Mouse (Mus musculus) MEL (cell line): ENCODE measurements around the gene Dnajb11. TPM values are rescaled to one million over a fixed set of nuclear protein-coding genes. Genes with fewer than 3 reads are reported as not detected.

ENCODE experiments used
- DNase-seq: peaks from one replicate; pipeline ENCODE4 v3.0.0; 2011; ENCODE audit warnings: low read depth, low spot score
- H3K27ac ChIP-seq: 2 replicates; pipeline ENCODE4 v1.5.1; 2012; ENCODE audit warnings: low read depth, mild to moderate bottlenecking, control low read depth, low read length, moderate library complexity; ENCODE audit not compliant: control insufficient read depth
- H3K27me3 ChIP-seq, 2 experiments: fragments of 150-350 bp in 1 of 2; sonication (generic) in 1 of 2; 2 replicates each; pipeline ENCODE4 v1.6.1; 2012; ENCODE audit warnings: low read length in 2 of 2, mild to moderate bottlenecking in 2 of 2, improper control_type of control experiment in 1 of 2, moderate library complexity in 1 of 2; ENCODE audit not compliant: insufficient read depth in 2 of 2, control insufficient read depth in 1 of 2
- H3K36me3 ChIP-seq, 2 experiments: 2 replicates each; pipeline ENCODE4 v1.6.1; 2012 to 2014; ENCODE audit warnings: low read length in 2 of 2, improper control_type of control experiment in 1 of 2, inconsistent platforms in 1 of 2, mild to moderate bottlenecking in 1 of 2; ENCODE audit not compliant: insufficient read depth in 2 of 2, control insufficient read depth in 1 of 2
- H3K4me1 ChIP-seq, 2 experiments: fragments of 150-350 bp in 1 of 2; sonication (generic) in 1 of 2; 2 replicates each; pipeline ENCODE4 v1.6.1; 2012; ENCODE audit warnings: low read length in 2 of 2, improper control_type of control experiment in 1 of 2, mild to moderate bottlenecking in 1 of 2; ENCODE audit not compliant: insufficient read depth in 2 of 2, control insufficient read depth in 1 of 2
- H3K4me3 ChIP-seq, 2 experiments: fragments of 150-350 bp in 1 of 2; sonication (generic) in 1 of 2; 2 replicates each; pipeline ENCODE4 v1.5.1; 2012; ENCODE audit warnings: low read depth in 2 of 2, low read length in 2 of 2, mild to moderate bottlenecking in 2 of 2, moderate library complexity in 2 of 2, control low read depth in 1 of 2, improper control_type of control experiment in 1 of 2; ENCODE audit not compliant: control insufficient read depth in 1 of 2, insufficient read depth in 1 of 2
- H3K79me2 ChIP-seq: 2 replicates; pipeline ENCODE4 v1.6.1; 2012; ENCODE audit warnings: mild to moderate bottlenecking, low read length, moderate library complexity; ENCODE audit not compliant: control insufficient read depth, poor library complexity, insufficient read depth
- H3K9ac ChIP-seq: 2 replicates; pipeline ENCODE4 v1.6.1; 2012; ENCODE audit warnings: low read depth, mild to moderate bottlenecking, control low read depth, low read length, moderate library complexity; ENCODE audit not compliant: control insufficient read depth, poor library complexity, severe bottlenecking
- H3K9me3 ChIP-seq: fragments of 150-350 bp; sonication (generic); replicated peaks from 2 replicates; pipeline ENCODE4 v1.6.1; 2012; ENCODE audit warnings: mild to moderate bottlenecking, low read length, improper control_type of control experiment, moderate library complexity; ENCODE audit not compliant: insufficient read depth
- BHLHE40 ChIP-seq: IDR thresholded peaks from 2 replicates; pipeline ENCODE4 v1.6.1; 2012; ENCODE audit warnings: low read depth, mild to moderate bottlenecking, inconsistent platforms, low read length, improper control_type of control experiment, borderline replicate concordance
- CHD2 ChIP-seq: IDR thresholded peaks from 2 replicates; pipeline ENCODE4 v1.6.1; 2011; ENCODE audit warnings: low read length, improper control_type of control experiment
- E2F4 ChIP-seq: IDR thresholded peaks from 2 replicates; pipeline ENCODE4 v1.6.1; 2011; ENCODE audit warnings: low read depth, low read length, improper control_type of control experiment, borderline replicate concordance
- EP300 ChIP-seq, 2 experiments: IDR thresholded peaks; 2 replicates each; pipeline ENCODE4 v1.6.1; 2011; ENCODE audit warnings: improper control_type of control experiment in 2 of 2, low read length in 2 of 2, low read depth in 1 of 2, mild to moderate bottlenecking in 1 of 2
- ETS1 ChIP-seq: IDR thresholded peaks from 2 replicates; pipeline ENCODE4 v1.6.1; 2012; ENCODE audit warnings: low read depth, mild to moderate bottlenecking, inconsistent platforms, low read length, improper control_type of control experiment, moderate library complexity
- GABPA ChIP-seq: IDR thresholded peaks from 2 replicates; pipeline ENCODE4 v1.6.1; 2012; ENCODE audit warnings: low read depth, mild to moderate bottlenecking, inconsistent platforms, low read length, improper control_type of control experiment, moderate library complexity
- GATA1 ChIP-seq: IDR thresholded peaks from 2 replicates; pipeline ENCODE4 v1.6.1; 2011; ENCODE audit warnings: low read depth, low read length, improper control_type of control experiment
- HCFC1 ChIP-seq: IDR thresholded peaks from 2 replicates; pipeline ENCODE4 v1.6.1; 2012; ENCODE audit warnings: low read depth, mild to moderate bottlenecking, inconsistent platforms, low read length, improper control_type of control experiment, moderate library complexity
- KAT2A ChIP-seq: conservative IDR thresholded peaks from 2 replicates; pipeline ENCODE4 v1.6.1; 2012; ENCODE audit warnings: low read depth, low read length, improper control_type of control experiment, inconsistent platforms
- MAX ChIP-seq: IDR thresholded peaks from 2 replicates; pipeline ENCODE4 v1.6.1; 2011; ENCODE audit warnings: low read length, improper control_type of control experiment
- MAZ ChIP-seq: IDR thresholded peaks from 2 replicates; pipeline ENCODE4 v1.6.1; 2012; ENCODE audit warnings: low read depth, mild to moderate bottlenecking, inconsistent platforms, low read length, improper control_type of control experiment
- MXI1 ChIP-seq: IDR thresholded peaks from 2 replicates; pipeline ENCODE4 v1.6.1; 2011; ENCODE audit warnings: mild to moderate bottlenecking, low read depth, low read length, improper control_type of control experiment
- MYB ChIP-seq: IDR thresholded peaks from 2 replicates; pipeline ENCODE4 v1.6.1; 2011; ENCODE audit warnings: mild to moderate bottlenecking, low read depth, low read length, improper control_type of control experiment
- NRF1 ChIP-seq: IDR thresholded peaks from 2 replicates; pipeline ENCODE4 v1.6.1; 2014; ENCODE audit warnings: low read depth, mild to moderate bottlenecking, inconsistent platforms, low read length, improper control_type of control experiment, moderate library complexity; ENCODE audit not compliant: poor library complexity, insufficient read depth, severe bottlenecking
- POLR2A ChIP-seq, 2 experiments: IDR thresholded peaks; 2 replicates each; pipeline ENCODE4 v1.6.1; 2011 to 2012; ENCODE audit warnings: low read length in 2 of 2, mild to moderate bottlenecking in 2 of 2, control low read depth in 1 of 2, improper control_type of control experiment in 1 of 2, low read depth in 1 of 2, moderate library complexity in 1 of 2; ENCODE audit not compliant: control insufficient read depth in 1 of 2, insufficient read depth in 1 of 2, poor library complexity in 1 of 2
- POLR2AphosphoS2 ChIP-seq: IDR thresholded peaks from 2 replicates; pipeline ENCODE4 v1.6.1; 2011; ENCODE audit warnings: low read length, improper control_type of control experiment
- POLR2AphosphoS5 ChIP-seq: IDR thresholded peaks from 2 replicates; pipeline ENCODE4 v1.6.1; 2012; ENCODE audit warnings: low read depth, borderline replicate concordance, mild to moderate bottlenecking, inconsistent platforms, low read length, moderate library complexity, mixed read lengths
- RAD21 ChIP-seq: IDR thresholded peaks from 2 replicates; pipeline ENCODE4 v1.6.1; 2011; ENCODE audit warnings: mild to moderate bottlenecking, low read depth, low read length, improper control_type of control experiment
- RCOR1 ChIP-seq: IDR thresholded peaks from 2 replicates; pipeline ENCODE4 v1.6.1; 2012; ENCODE audit warnings: low read depth, mild to moderate bottlenecking, inconsistent platforms, low read length, improper control_type of control experiment
- SIN3A ChIP-seq: IDR thresholded peaks from 2 replicates; pipeline ENCODE4 v1.6.1; 2012; ENCODE audit warnings: low read length, improper control_type of control experiment, inconsistent platforms
- TAL1 ChIP-seq: IDR thresholded peaks from 2 replicates; pipeline ENCODE4 v1.6.1; 2012; ENCODE audit warnings: mild to moderate bottlenecking, inconsistent platforms, low read length, moderate library complexity, mixed read lengths
- TBP ChIP-seq: IDR thresholded peaks from 2 replicates; pipeline ENCODE4 v1.8.0; 2011; ENCODE audit warnings: low read depth, low read length, improper control_type of control experiment
- TCF12 ChIP-seq: IDR thresholded peaks from 2 replicates; pipeline ENCODE4 v1.6.1; 2014; ENCODE audit warnings: low read depth, mild to moderate bottlenecking, inconsistent platforms, low read length, improper control_type of control experiment, moderate library complexity
- USF1 ChIP-seq: IDR thresholded peaks from 2 replicates; pipeline ENCODE4 v1.6.1; 2014; ENCODE audit warnings: low read depth, mild to moderate bottlenecking, inconsistent platforms, low read length, improper control_type of control experiment, moderate library complexity
- USF2 ChIP-seq, 2 experiments: IDR thresholded peaks; 2 replicates each; pipeline ENCODE4 v1.6.1; 2011 to 2012; ENCODE audit warnings: improper control_type of control experiment in 2 of 2, low read length in 2 of 2, borderline replicate concordance in 1 of 2, inconsistent platforms in 1 of 2, low read depth in 1 of 2, mild to moderate bottlenecking in 1 of 2; ENCODE audit not compliant: insufficient read depth in 1 of 2
- ZKSCAN1 ChIP-seq: IDR thresholded peaks from 2 replicates; pipeline ENCODE4 v1.6.1; 2012; ENCODE audit warnings: low read depth, mild to moderate bottlenecking, inconsistent platforms, low read length, improper control_type of control experiment, moderate library complexity
- ZMIZ1 ChIP-seq: IDR thresholded peaks from 2 replicates; pipeline ENCODE4 v1.6.1; 2012; ENCODE audit warnings: low read depth, mild to moderate bottlenecking, inconsistent platforms, low read length, improper control_type of control experiment, moderate library complexity
- ZNF384 ChIP-seq: IDR thresholded peaks from 2 replicates; pipeline ENCODE4 v1.6.1; 2012; ENCODE audit warnings: low read depth, mild to moderate bottlenecking, inconsistent platforms, low read length, improper control_type of control experiment
- polyA plus RNA-seq, 2 experiments: library from polyadenylated mRNA; stranded (reverse) in 1 of 2; unstranded in 1 of 2; fragments of >175 nt in 1 of 2; fragments of >200 nt in 1 of 2; gene quantifications; 2 replicates each; pipeline versions ENCODE4 v1.2.1 to v1.2.4; 2012; ENCODE audit warnings: low replicate concordance in 2 of 2, low read depth in 1 of 2; ENCODE audit not compliant: insufficient read length in 2 of 2, insufficient read depth in 1 of 2, missing spikeins in 1 of 2
- total RNA-seq: library from RNA; depleted of rRNA; stranded (reverse); fragments of 300-350 nt; gene quantifications from 2 replicates; pipeline ENCODE4 v1.2.3, GENCODE M21; 2012

Gene Dnajb11
- total and polyA plus RNA-seq, 3 experiments, result 90.2 to 147 (median 139) TPM

GRCm38 (mm10) chr16:22848331-22848730 lies 9.3 kb upstream of the Dnajb11 start:
- H3K4me3 ChIP-seq, result no peak overlapping the region
- no peak overlapping the region for H3K27ac ChIP-seq
- H3K9ac ChIP-seq, result no peak overlapping the region
- H3K4me1 ChIP-seq, result peaks cover 5 to 15% of the 10 kb centered on the region in 2 experiments
- peaks cover 16% of the 10 kb centered on the region for H3K79me2 ChIP-seq
- H3K9me3 ChIP-seq, result no peaks in the 10 kb centered on the region
- H3K36me3 ChIP-seq, result peaks cover 12 to 17% of the 10 kb centered on the region in 2 experiments
- no peak for DNase-seq
- H3K27me3 ChIP-seq, result no peaks in the 10 kb centered on the region
- TF ChIP-seq POLR2AphosphoS5, result no peak
- TF ChIP-seq MXI1, result no peak
- no peak for TF ChIP-seq ZMIZ1
- no peak for TF ChIP-seq ZKSCAN1
- TF ChIP-seq GABPA, result no peak
- no peak for TF ChIP-seq MAZ
- TF ChIP-seq TBP, result no peak
- TF ChIP-seq POLR2A (IDR thresholded peaks at IDR 0.05; ENCODE audit: control insufficient read depth in 1 of 2, insufficient read depth in 1 of 2, low read depth in 1 of 2, low read length in 2 of 2, poor library complexity in 1 of 2), result no peak
- no peak for TF ChIP-seq HCFC1
- no peak for TF ChIP-seq MAX
- TF ChIP-seq E2F4, result no peak
- no peak for TF ChIP-seq USF1
- no peak for TF ChIP-seq EP300 (IDR thresholded peaks at IDR 0.05; ENCODE audit: low read depth in 1 of 2, low read length in 2 of 2)
- no peak for TF ChIP-seq RAD21

DNA sequence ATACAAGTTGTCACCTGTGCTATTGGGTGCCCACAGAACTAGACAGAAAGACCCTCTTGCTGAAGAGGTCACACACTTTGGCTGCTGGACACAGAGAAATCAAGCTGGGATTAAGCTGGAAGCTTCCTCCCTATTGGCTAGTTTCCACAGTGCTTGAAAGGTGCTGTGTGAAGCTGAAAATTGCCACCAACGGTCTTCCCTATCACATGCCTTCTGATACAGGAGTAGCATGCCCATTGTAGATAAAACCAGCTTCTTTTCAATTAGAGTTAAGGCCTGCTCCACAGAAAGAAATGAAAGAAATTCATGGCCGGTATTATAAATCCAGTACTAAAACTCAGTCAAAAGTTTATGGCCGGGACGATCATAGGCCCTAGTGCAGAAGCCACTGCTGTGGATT lies 4.9 kb upstream of the Dnajb11 start:
- Histone ChIP-seq H3K9ac (0 out of 2 replicates have a peak overlapping the region, but pooled peaks have one; percentile 13), H3K4me1 (peaks cover 11 to 21% of the 10 kb centered on the region in 2 experiments)
- DNase-seq, result peak; percentile 61

More for the DNA sequence above, 4.9 kb upstream of the Dnajb11 start:
- Histone ChIP-seq H3K27me3 (no peaks in the 10 kb centered on the region), H3K4me3 (no peak overlapping the region), H3K9me3 (no peaks in the 10 kb centered on the region), H3K36me3 (peaks cover 18 to 29% of the 10 kb centered on the region in 2 experiments), H3K79me2 (peaks cover 17% of the 10 kb centered on the region), H3K27ac (peak overlapping the region; percentile 69)
- TF ChIP-seq MYB (peak; percentile 82), ZNF384 (no peak), NRF1 (no peak), HCFC1 (no peak), TBP (no peak), POLR2AphosphoS5 (no peak), MAX (peak; percentile 78), TAL1 (peak; percentile 64), ZKSCAN1 (no peak), SIN3A (peak; percentile 73), MXI1 (peak; percentile 27; the same call in 1 of the 2 replicates), KAT2A (0 out of 2 replicates have a peak, but pooled peaks have one; percentile 20), POLR2AphosphoS2 (no peak), USF1 (peak; percentile 43; the same call in 1 of the 2 replicates), EP300 (IDR thresholded peaks at IDR 0.05; ENCODE audit: low read depth in 1 of 2, low read length in 2 of 2) (peak; percentile 86 to 94), ETS1 (peak; percentile 68), TCF12 (peak; percentile 89), GATA1 (peak; percentile 80), BHLHE40 (0 out of 2 replicates have a peak, but pooled peaks have one; percentile 37), USF2 (IDR thresholded peaks at IDR 0.05; ENCODE audit: borderline replicate concordance in 1 of 2, insufficient read depth in 1 of 2, low read depth in 1 of 2, low read length in 2 of 2) (no peak), CHD2 (no peak), RCOR1 (peak; percentile 63; the same call in 1 of the 2 replicates), GABPA (no peak)
